Mouse (Mus musculus) liver, postnatal 0 days (tissue): Measurements from ENCODE around the gene St6galnac3.

ENCODE experiments used
- CTCF ChIP-seq: sonication (generic); IDR thresholded peaks from 2 replicates; pipeline ENCODE4 v1.5.1; 2016; ENCODE audit warnings: antibody characterized with exemption, low read depth
- EP300 ChIP-seq: IDR thresholded peaks from 2 replicates; pipeline ENCODE4 v1.6.1; 2016; ENCODE audit warnings: antibody characterized with exemption, low read depth, mild to moderate bottlenecking

DNA sequence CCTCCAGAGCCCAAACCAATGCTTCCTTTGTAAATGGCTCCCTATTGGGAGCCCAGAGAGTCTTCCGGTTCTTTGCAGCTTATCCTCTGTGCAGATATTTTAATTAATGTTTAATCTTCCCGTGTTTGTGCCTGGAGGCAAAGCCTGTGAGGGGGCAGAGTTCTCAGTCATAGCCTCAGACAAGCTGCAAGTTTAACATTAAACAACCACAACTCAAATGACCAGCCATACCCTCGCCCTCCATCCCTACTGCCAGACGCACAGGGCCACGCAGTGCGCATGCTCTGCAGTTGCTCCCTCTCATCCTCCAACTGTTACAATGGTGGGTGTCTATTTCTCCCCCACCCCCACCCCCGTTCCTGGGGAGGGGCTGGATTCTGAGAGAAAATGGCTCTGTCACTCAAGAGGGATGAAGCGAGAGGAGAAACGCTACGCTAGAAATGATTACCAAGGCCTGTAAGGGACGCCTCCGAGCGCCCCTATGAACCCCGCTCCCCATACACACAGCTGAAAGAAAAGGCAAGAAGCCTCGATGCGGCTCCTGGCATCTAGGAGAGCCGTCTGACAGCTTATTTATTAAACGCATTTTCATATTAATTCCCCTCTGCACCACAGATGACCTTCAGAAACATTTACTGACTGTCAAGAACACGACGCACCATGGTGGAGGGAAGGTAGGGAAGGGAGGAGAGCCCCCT, 81.0 kb downstream of the St6galnac3 start:
- TF ChIP-seq CTCF (no peak), EP300 (no peak)
